Mouse (Mus musculus) liver, embryonic 14.5 days (tissue): Measurements from ENCODE around the gene Lims1.

Source experiments
- CTCF ChIP-seq: IDR thresholded peaks from 2 replicates; pipeline ENCODE4 v1.5.1; 2016; ENCODE audit warnings: antibody characterized with exemption, low read depth, control low read depth
- EP300 ChIP-seq: IDR thresholded peaks from 2 replicates; pipeline ENCODE4 v1.6.1; 2016; ENCODE audit warnings: antibody characterized with exemption, low read depth

DNA sequence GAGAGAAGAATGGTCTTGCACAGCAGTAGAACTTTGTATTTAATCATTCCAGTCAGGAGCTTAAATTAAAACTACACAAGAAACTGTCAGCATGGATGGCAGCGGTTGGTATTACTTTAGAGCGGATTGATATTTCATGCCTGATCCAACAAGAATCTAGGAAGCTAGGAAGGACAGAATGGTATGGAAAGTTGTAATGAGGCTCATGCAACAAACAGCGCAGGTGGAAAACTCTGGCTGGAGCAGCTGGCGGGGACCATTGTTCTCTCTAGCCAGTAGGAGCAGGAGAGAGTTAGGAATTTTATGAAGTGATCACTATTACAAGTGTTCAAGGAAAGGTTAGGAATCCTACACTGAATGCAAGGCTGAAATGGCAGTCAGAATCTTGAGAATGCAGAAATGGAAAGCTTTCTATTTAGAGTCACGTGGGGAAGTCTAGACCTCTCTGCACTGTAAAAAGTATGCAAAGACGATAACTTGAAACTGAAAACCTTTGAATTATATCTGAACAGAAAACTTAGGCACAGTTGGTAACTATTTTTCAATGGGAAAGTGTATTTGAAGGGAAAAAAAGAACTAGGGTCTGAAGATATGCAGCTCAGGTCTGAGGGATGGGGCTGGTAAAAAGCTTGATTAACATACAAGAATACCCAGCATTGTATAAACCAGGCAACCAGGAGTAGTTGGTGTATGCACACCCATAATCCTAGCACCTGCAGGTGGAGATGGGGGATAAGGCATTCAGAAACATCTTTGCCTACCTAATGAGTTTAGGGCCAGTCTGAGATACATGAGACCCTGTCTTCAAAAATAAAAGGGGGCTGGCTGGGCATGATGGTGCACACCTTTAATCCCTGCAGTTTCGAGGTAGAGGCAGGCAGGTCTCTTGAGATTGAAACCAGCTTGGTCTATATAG lies 45.8 kb downstream of the Lims1 start:
- TF ChIP-seq CTCF: no peak
- TF ChIP-seq EP300: no peak
